Mouse (Mus musculus) hindbrain, embryonic 16.5 days (tissue): Measurements from ENCODE around the gene Rasef. TPM values are rescaled to one million over a fixed set of nuclear protein-coding genes. Genes with fewer than 3 reads are reported as not detected.
"Not testable (repeated sequence)": the region's sequence is repeated elsewhere in the genome, so short reads cannot be mapped to it uniquely, and the experiment has no call there.

ENCODE experiments used
- ATAC-seq: fragments of 200-750 bp; cut with Nextera tagmentation; 2 replicates; pipeline ENCODE4 v1.8.0; 2017; ENCODE audit warnings: moderate TSS enrichment, moderate library complexity
- H3K27ac ChIP-seq: fragments of 300-500 bp; sonication (generic); 2 replicates; pipeline ENCODE4 v1.5.1; 2014; ENCODE audit warnings: low read depth, mild to moderate bottlenecking, control low read depth, low read length, moderate library complexity
- H3K27me3 ChIP-seq: fragments of 300-500 bp; sonication (generic); replicated peaks from 2 replicates; pipeline ENCODE4 v1.6.1; 2014; ENCODE audit warnings: low read length; ENCODE audit not compliant: control insufficient read depth, insufficient read depth
- H3K36me3 ChIP-seq: fragments of 300-500 bp; sonication (generic); 2 replicates; pipeline ENCODE4 v1.6.1; 2014; ENCODE audit warnings: mild to moderate bottlenecking, low read length, moderate library complexity, mixed read lengths; ENCODE audit not compliant: control insufficient read depth, insufficient read depth
- H3K4me1 ChIP-seq: fragments of 300-500 bp; sonication (generic); 2 replicates; pipeline ENCODE4 v1.6.1; 2014; ENCODE audit warnings: low read depth, low read length; ENCODE audit not compliant: control insufficient read depth, insufficient read depth
- H3K4me2 ChIP-seq: fragments of 300-500 bp; sonication (generic); 2 replicates; pipeline ENCODE4 v1.6.1; 2014; ENCODE audit warnings: mild to moderate bottlenecking, low read length, control low read depth, moderate library complexity
- H3K4me3 ChIP-seq: fragments of 300-500 bp; sonication (generic); 2 replicates; pipeline ENCODE4 v1.5.1; 2014; ENCODE audit warnings: mild to moderate bottlenecking, low read length, control low read depth, moderate library complexity
- H3K9ac ChIP-seq: fragments of 300-500 bp; sonication (generic); 2 replicates; pipeline ENCODE4 v1.6.1; 2014; ENCODE audit warnings: low read depth, mild to moderate bottlenecking, control low read depth, low read length, moderate library complexity
- H3K9me3 ChIP-seq: fragments of 300-500 bp; sonication (generic); 2 replicates; pipeline ENCODE4 v1.6.1; 2014; ENCODE audit warnings: mild to moderate bottlenecking, low read length, moderate library complexity; ENCODE audit not compliant: control insufficient read depth
- WGBS: fragments of 180-500 bp; shearing (Covaris S2); extraction: QIAGEN DNeasy Blood & Tissue Kit; methylation state at CpG from one replicate; pipeline ENCODE4 v1.1.7; 2014; 5-methylcytosine and 5-hydroxymethylcytosine counted together
- polyA plus RNA-seq: library from polyadenylated mRNA; unstranded; fragments of >200 nt; fragmentation: Nextera tagmentation; extraction: Ambion mirVana; gene quantifications from 2 replicates; pipeline ENCODE4 v1.2.1, GENCODE M21; 2015

Gene Rasef
- polyA plus RNA-seq, 1 experiment from 2014 or later: 0.46 TPM

DNA sequence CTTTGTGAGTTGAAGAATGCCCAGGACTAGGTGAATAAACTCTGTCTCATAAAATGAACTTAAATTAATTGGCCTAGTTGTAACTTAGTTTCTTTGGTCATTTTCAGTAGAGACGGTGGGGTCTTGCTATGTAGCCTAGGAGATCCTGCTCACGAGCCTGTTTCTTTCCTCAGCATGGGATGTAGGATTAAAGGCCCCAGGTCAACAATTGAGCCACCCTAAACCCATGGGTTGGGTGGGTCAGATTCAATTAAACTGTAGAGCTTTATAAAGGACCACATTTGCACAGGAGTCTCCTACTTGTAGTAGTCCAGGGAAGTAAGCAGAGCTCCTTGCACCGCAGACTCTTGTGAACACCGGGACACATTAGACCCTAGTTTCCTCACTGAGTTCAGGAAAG, 122.7 kb downstream of the Rasef start, which contains the start of gene Gm11239:
Gene Gm11239 (plus strand): TSS at position 301 of the 400 bp plus-strand sequence.
- not testable (repeated sequence) for H3K4me3 ChIP-seq, H3K4me2 ChIP-seq, ATAC-seq, H3K27ac ChIP-seq, H3K4me1 ChIP-seq, H3K27me3 ChIP-seq, H3K9me3 ChIP-seq, H3K9ac ChIP-seq, H3K36me3 ChIP-seq
- no CpG with 5 or more reads among the region's 4 CpGs for WGBS

Other genes with a start within 250 kb of the Rasef start
- gene Gm11238, start 183.1 kb downstream of the Rasef start, polyA plus RNA-seq: not detected in 2 replicates
- gene Gm11237, start 168.0 kb downstream of the Rasef start, polyA plus RNA-seq: not detected in 2 replicates
- gene Gm11236, start 152.9 kb downstream of the Rasef start, polyA plus RNA-seq: not detected in 2 replicates
- gene Gm11239, start 122.6 kb downstream of the Rasef start, polyA plus RNA-seq: not detected in 2 replicates
- not detected in 2 replicates for gene Gm428, start 107.5 kb downstream of the Rasef start, polyA plus RNA-seq
- not detected in 2 replicates for gene Gm11758, start 85.3 kb upstream of the Rasef start, polyA plus RNA-seq
- gene Gm11757, start 100.1 kb upstream of the Rasef start, polyA plus RNA-seq: not detected in 2 replicates
- not detected in 2 replicates for gene Gm13871, start 115.0 kb upstream of the Rasef start, polyA plus RNA-seq
- not detected in 2 replicates for gene Gm11756, start 129.8 kb upstream of the Rasef start, polyA plus RNA-seq
- 0.36 TPM in 1 of 2 replicates, not detected in the other for gene 2310002L09Rik, start 159.9 kb upstream of the Rasef start, polyA plus RNA-seq
- gene Frmd3, start 222.4 kb upstream of the Rasef start, polyA plus RNA-seq: 34.9 and 37.3 TPM in 2 replicates